Mouse (Mus musculus): Measurements from ENCODE around the gene Gsc. TPM values are rescaled to one million over a fixed set of nuclear protein-coding genes. Genes with fewer than 3 reads are reported as not detected.
"Not testable (repeated sequence)": the region's sequence is repeated elsewhere in the genome, so short reads cannot be mapped to it uniquely, and the experiment has no call there.

Gene Gsc
- total and polyA plus RNA-seq, 2 experiments, result not detected

DNA sequence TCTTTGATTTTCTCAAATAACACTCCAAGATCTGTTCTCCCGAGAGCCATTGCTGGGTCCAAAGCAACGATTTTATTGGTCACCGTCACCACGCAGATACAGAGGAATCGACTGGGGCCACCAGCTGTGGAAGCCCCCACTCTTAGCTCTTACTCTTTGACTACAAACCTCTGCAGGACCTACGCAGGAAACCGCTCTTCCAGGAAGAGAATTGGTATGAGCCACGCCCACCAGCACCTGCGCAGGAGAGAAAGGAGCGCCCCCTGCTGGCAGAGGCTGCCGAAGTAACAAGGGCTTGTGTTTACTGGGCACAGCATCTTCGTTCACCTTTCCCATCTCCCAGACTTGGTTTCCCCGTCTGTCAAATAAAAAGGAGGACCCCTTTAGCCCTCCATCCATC, 25.0 kb downstream of the Gsc start:
- Histone ChIP-seq H3K4me1 (ENCODE audit: control insufficient read depth, insufficient read depth, low read length) (no peaks in the 10 kb centered on the region), H3K36me3 (ENCODE audit: control insufficient read depth, insufficient read depth, low read length) (no peaks in the 10 kb centered on the region), H3K9ac (ENCODE audit: low read depth, low read length) (no peak overlapping the region), H3K79me2 (ENCODE audit: control insufficient read depth, insufficient read depth, low read length) (no peaks in the 10 kb centered on the region), H3K27me3 (ENCODE audit: control insufficient read depth, insufficient read depth, low read length) (no peaks in the 10 kb centered on the region), H3K4me3 (ENCODE audit: insufficient read depth, low read depth, low read length) (no peak overlapping the region), H3K27ac (replicated peaks; ENCODE audit: insufficient read depth, low read depth, low read length) (no peak overlapping the region)
- peak; percentile 35 for DNase-seq (ENCODE audit: extremely low read depth, low read depth, low spot score)
- TF ChIP-seq POLR2A (IDR thresholded peaks at IDR 0.05; ENCODE audit: extremely low read depth, insufficient read depth, low read length), result no peak
- TF ChIP-seq CTCF (IDR thresholded peaks at IDR 0.05; ENCODE audit: low read depth, low read length), result peak; percentile 86
- 31% methylated on average over 13 of the region's 13 CpGs for WGBS

GRCm38 (mm10) chr12:104447056-104447455, 26.1 kb downstream of the Gsc start:
- 88% methylated on average over 25 of the region's 25 CpGs for WGBS
- H3K27ac ChIP-seq (replicated peaks; ENCODE audit: insufficient read depth, low read depth, low read length); H3K36me3 ChIP-seq (ENCODE audit: control insufficient read depth, insufficient read depth, low read length); H3K4me3 ChIP-seq (ENCODE audit: insufficient read depth, low read depth, low read length); H3K27me3 ChIP-seq (ENCODE audit: control insufficient read depth, insufficient read depth, low read length); DNase-seq (ENCODE audit: extremely low read depth, low read depth, low spot score); H3K4me1 ChIP-seq (ENCODE audit: control insufficient read depth, insufficient read depth, low read length); H3K79me2 ChIP-seq (ENCODE audit: control insufficient read depth, insufficient read depth, low read length); H3K9ac ChIP-seq (ENCODE audit: low read depth, low read length): not testable (repeated sequence)

GRCm38 (mm10) chr12:104443716-104444115, 29.4 kb downstream of the Gsc start:
- WGBS, result 82% methylated on average over 11 of the region's 11 CpGs
- DNase-seq (ENCODE audit: extremely low read depth, low read depth, low spot score), result no peak
- no peaks in the 10 kb centered on the region for H3K27me3 ChIP-seq (ENCODE audit: control insufficient read depth, insufficient read depth, low read length)
- no peak overlapping the region for H3K9ac ChIP-seq (ENCODE audit: low read depth, low read length)
- H3K4me3 ChIP-seq (ENCODE audit: insufficient read depth, low read depth, low read length), result no peak overlapping the region
- no peaks in the 10 kb centered on the region for H3K79me2 ChIP-seq (ENCODE audit: control insufficient read depth, insufficient read depth, low read length)
- no peaks in the 10 kb centered on the region for H3K36me3 ChIP-seq (ENCODE audit: control insufficient read depth, insufficient read depth, low read length)
- TF ChIP-seq POLR2A (IDR thresholded peaks at IDR 0.05; ENCODE audit: extremely low read depth, insufficient read depth, low read length), result no peak
- no peak for TF ChIP-seq CTCF (IDR thresholded peaks at IDR 0.05; ENCODE audit: low read depth, low read length)
- H3K4me1 ChIP-seq (ENCODE audit: control insufficient read depth, insufficient read depth, low read length), result no peaks in the 10 kb centered on the region
- H3K27ac ChIP-seq (replicated peaks; ENCODE audit: insufficient read depth, low read depth, low read length), result no peak overlapping the region

DNA sequence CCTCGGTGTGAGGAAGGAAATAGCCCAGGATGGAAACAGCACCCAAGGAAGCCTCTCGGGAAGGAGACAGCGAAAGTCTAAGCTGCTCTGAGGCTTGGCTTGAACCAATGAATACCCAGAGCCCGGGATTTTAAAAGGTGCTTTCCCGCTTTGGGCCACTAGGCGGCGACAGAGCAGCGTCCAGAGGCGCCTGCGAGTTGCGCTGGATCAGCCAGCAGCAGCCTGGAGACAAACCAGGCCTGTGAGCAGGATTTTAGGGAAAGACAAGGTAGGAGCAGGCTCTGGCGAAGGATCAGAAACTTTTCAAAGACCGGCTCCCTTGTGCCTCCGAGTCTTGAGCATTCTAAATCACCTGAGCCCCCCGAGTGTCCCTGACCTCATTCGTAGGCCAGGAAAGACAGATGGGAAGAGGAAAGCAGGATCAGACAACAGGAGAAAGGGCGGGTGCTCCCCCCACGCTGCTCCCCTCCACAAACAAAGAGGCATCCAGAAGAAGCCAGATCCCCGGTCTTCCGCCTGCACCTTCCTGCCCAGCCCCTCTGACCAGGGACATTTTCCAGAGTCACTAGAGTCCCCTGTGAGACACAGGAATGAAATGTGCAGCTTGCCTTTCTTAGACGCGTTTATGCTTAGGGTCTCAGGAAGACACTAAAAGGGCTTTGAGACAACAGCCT, 32.9 kb downstream of the Gsc start:
- DNase-seq (ENCODE audit: extremely low read depth, low read depth, low spot score), result peak; percentile 23
- H3K4me3 ChIP-seq (ENCODE audit: insufficient read depth, low read depth, low read length), result no peak overlapping the region
- no peak overlapping the region for H3K27ac ChIP-seq (replicated peaks; ENCODE audit: insufficient read depth, low read depth, low read length)
- no peak overlapping the region for H3K9ac ChIP-seq (ENCODE audit: low read depth, low read length)
- TF ChIP-seq CTCF (IDR thresholded peaks at IDR 0.05; ENCODE audit: low read depth, low read length) (peak; percentile 92), POLR2A (IDR thresholded peaks at IDR 0.05; ENCODE audit: extremely low read depth, insufficient read depth, low read length) (no peak)
- 20% methylated on average over 22 of the region's 22 CpGs for WGBS
- no peaks in the 10 kb centered on the region for H3K36me3 ChIP-seq (ENCODE audit: control insufficient read depth, insufficient read depth, low read length)
- no peaks in the 10 kb centered on the region for H3K79me2 ChIP-seq (ENCODE audit: control insufficient read depth, insufficient read depth, low read length)
- H3K4me1 ChIP-seq (ENCODE audit: control insufficient read depth, insufficient read depth, low read length), result no peaks in the 10 kb centered on the region
- no peaks in the 10 kb centered on the region for H3K27me3 ChIP-seq (ENCODE audit: control insufficient read depth, insufficient read depth, low read length)

DNA sequence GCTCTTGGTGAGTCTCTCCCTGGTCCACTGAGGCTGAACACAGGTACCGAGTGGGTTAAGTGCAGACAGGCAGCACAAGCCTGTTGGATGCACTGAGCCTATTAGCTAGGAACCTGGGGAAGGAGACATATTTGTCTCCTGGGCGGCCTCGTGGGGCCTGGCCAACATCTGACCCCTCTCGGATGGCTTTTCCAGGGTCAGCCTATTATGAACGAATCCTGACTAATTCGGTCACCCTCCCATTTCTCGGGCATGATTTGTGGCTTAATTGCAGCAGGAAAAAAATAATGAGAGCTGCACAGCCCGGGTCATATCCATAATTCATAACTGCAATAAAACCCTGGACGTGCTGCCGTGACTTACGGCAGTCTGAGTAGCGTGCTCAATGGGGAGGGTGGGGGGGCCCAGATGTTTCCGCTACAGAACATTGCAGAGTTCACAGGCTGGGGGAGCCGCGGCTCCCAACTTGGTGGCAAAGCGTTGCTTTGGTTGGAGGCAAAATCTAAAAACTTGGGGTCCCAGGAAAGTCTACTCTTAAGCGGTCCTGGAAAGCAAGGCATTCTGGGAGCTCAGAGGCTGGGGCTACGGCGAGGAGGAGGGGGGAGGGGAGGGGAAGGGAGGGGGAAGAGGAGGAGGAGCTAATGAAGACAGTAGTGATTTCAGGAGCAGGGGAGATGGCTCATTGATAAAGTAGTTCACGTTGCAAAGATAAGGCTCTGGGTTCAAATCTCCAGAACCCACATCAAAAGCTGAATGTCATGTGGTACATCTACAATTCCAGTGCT, 39.0 kb downstream of the Gsc start:
- no peak for DNase-seq (ENCODE audit: extremely low read depth, low read depth, low spot score)
- H3K9ac ChIP-seq (ENCODE audit: low read depth, low read length), result no peak overlapping the region
- no peaks in the 10 kb centered on the region for H3K36me3 ChIP-seq (ENCODE audit: control insufficient read depth, insufficient read depth, low read length)
- H3K27me3 ChIP-seq (ENCODE audit: control insufficient read depth, insufficient read depth, low read length), result no peaks in the 10 kb centered on the region
- no peaks in the 10 kb centered on the region for H3K4me1 ChIP-seq (ENCODE audit: control insufficient read depth, insufficient read depth, low read length)
- no peaks in the 10 kb centered on the region for H3K79me2 ChIP-seq (ENCODE audit: control insufficient read depth, insufficient read depth, low read length)
- H3K4me3 ChIP-seq (ENCODE audit: insufficient read depth, low read depth, low read length), result no peak overlapping the region
- no peak overlapping the region for H3K27ac ChIP-seq (replicated peaks; ENCODE audit: insufficient read depth, low read depth, low read length)
- 83% methylated on average over 20 of the region's 20 CpGs for WGBS
- no peak for TF ChIP-seq POLR2A (IDR thresholded peaks at IDR 0.05; ENCODE audit: extremely low read depth, insufficient read depth, low read length)
- TF ChIP-seq CTCF (IDR thresholded peaks at IDR 0.05; ENCODE audit: low read depth, low read length), result no peak

GRCm38 (mm10) chr12:104433214-104433613, 39.9 kb downstream of the Gsc start:
- H3K4me1 ChIP-seq (ENCODE audit: control insufficient read depth, insufficient read depth, low read length), result no peaks in the 10 kb centered on the region
- no peaks in the 10 kb centered on the region for H3K36me3 ChIP-seq (ENCODE audit: control insufficient read depth, insufficient read depth, low read length)
- no peaks in the 10 kb centered on the region for H3K79me2 ChIP-seq (ENCODE audit: control insufficient read depth, insufficient read depth, low read length)
- DNase-seq (ENCODE audit: extremely low read depth, low read depth, low spot score), result no peak
- H3K27ac ChIP-seq (replicated peaks; ENCODE audit: insufficient read depth, low read depth, low read length), result no peak overlapping the region
- no peak overlapping the region for H3K4me3 ChIP-seq (ENCODE audit: insufficient read depth, low read depth, low read length)
- WGBS, result 73% methylated on average over 7 of the region's 7 CpGs
- H3K27me3 ChIP-seq (ENCODE audit: control insufficient read depth, insufficient read depth, low read length), result no peaks in the 10 kb centered on the region
- no peak for TF ChIP-seq CTCF (IDR thresholded peaks at IDR 0.05; ENCODE audit: low read depth, low read length)
- no peak for TF ChIP-seq POLR2A (IDR thresholded peaks at IDR 0.05; ENCODE audit: extremely low read depth, insufficient read depth, low read length)
- H3K9ac ChIP-seq (ENCODE audit: low read depth, low read length), result no peak overlapping the region
